Mouse (Mus musculus) right cerebral cortex, postnatal 14 days (tissue): ENCODE results near the gene Rap1a.

ENCODE experiments used
- DNase-seq: peaks from one replicate; pipeline ENCODE4 v3.0.0; 2022

Rap1a gene

DNA sequence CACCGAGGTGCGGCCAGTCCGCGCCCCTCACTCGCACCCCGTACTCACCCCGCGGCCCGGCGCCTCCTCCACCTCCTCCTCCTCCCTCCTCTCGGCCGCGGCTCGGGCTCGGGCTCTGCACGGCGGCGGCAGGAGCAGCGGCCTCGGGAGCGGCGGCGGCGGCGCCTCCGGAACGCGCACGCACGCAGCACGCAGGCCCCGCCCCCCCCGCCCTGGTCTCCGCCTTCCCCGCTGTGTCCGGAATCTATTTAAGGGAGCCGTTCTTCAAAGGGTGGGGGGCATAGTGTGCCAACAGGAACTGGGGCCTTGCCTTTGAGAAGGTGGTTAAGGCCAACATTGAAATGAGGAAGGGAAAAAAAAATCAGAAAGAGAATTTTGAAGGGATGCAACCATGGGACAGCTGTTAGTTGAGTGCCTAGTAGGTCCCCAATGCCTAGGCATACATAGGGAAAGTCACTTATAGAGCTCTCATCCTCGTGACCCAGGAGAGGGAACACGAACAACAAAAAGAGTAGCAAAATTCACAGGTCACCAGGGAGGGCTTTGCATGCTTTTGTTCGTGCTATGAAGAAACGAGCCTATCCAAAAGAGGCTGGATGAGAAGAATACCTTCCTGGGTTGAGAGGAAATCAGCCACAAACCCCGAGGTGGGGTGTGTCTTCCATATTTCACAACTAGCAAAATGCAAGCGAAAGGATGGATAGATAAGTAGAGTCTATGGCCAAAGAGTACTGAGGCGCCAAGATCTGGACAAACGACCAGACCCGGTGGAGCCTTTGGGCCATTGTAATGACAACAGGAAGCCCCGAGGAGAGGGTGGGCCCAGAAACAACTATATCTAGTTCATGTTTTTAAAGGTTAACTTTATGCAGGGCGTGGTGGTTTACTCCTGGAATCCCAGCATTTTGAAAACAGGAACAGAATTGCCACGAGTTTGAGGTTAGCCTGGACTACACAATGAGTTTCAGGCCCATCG is at the start of gene Rap1a:
Rap1a (minus strand) TSS at position 146 of the 976 bp plus-strand sequence.
- peak; percentile 75 for DNase-seq

DNA sequence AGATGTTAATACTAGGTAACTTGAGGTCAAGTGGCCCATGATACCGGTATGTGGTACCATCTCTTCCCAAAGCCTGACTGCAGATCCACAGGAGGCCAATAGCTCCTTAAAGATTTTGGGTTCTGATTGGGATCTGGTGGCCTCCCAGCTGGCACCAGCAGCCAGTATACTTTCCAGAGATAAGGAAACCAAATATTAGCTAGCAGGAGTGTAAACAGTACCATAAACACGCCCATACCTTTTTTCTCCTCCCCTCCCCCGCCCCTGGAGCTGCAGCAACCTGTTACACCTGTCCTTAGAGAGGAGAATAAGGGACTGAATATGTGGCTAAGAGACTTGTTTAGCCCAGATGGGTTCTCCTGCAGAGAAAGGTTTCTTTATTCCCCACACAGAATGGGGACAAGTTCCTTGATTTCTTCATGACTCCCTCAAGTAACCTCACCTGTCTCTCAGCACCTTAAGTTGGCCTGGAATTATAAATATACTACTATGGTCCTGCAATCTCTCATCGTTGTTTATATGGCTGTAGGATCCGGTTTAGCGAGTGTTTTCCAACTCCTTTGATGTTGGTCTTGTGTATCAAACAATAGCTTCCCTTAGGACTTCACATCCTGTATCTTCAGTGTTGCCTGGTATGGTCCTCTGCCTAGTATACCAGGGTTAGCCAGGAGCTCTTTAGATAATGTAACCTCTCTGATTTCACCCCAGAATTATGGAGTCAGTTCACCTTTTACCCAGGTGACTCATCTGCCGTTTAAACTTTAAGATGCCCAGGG is 45.3 kb upstream of the Rap1a start:
- DNase-seq, result no peak

DNA sequence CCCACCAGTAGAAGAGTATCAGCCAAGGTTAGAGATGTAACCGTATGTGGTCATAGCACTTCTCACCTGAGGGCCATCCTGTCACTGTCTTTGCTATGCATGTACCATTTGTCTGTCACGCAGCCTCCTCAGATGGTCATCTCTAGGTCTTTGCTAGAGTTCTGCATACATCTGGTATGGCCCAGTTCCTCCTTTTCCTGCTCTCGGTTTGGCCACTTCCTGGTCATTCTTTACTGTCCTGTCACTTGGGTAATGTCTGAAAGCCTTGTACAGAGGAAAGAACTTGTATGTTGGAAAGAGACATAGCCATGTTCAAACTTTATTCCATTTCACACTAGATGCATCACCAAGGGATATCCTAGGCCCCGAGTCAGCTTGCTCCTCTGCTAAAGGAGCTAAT is 38.7 kb upstream of the Rap1a start:
- no peak for DNase-seq

DNA sequence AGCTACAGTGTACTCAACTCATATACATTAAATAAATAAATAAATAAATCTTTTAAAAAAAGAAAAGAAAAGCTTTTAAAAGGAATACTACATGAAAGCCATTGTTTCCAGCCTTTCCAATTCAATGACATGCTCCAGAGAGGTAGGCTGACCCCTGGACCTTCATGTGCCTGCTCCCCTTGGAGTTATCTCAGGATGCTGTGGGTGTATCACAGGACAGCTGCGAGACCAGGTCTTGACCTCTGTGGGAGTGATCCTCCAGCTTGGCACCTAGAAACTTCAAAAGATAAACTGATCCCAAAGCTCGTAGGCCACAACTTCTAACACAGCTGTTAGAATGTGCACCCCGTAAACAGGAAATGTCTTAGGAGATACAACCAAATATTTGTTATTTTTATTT is 37.5 kb upstream of the Rap1a start:
- DNase-seq, result no peak

DNA sequence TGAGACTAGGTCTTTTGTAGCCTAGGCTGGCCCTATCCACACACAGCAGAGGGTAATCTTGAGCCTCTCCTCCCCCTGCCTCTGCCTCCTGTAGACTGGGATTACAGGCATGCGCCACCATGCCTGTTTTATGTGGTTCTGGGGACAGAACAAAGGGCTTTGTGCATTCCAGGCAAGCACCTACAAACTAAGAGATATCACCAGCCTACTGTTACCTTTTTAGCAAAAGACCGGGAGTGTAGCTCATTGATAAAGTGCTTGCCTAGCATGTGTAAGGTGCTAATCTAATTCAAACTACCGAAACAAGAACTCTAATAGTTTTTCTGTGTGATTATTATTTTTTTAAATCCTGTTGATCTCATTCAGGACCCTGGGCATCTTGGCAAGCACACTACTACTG is 35.7 kb upstream of the Rap1a start:
- no peak for DNase-seq

DNA sequence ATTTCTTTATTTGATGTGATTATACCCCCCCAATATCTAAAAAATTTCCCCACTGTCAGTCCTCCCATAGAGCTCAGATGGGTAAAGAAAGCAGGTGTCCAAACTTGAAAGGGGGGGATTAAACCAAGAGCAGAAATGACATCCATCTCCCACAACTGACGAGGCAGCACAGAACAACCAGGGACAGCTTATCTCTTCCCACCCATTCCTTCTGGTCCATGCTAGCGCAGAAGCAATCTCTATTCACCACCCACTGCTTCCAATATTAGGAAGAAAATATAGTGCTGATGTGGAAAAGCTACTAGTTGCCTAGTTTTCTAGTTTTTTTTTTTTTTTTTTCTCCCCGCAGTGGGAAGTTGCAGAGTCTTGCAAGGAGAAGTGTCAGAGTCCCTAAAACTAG is 34.7 kb upstream of the Rap1a start:
- no peak for DNase-seq

DNA sequence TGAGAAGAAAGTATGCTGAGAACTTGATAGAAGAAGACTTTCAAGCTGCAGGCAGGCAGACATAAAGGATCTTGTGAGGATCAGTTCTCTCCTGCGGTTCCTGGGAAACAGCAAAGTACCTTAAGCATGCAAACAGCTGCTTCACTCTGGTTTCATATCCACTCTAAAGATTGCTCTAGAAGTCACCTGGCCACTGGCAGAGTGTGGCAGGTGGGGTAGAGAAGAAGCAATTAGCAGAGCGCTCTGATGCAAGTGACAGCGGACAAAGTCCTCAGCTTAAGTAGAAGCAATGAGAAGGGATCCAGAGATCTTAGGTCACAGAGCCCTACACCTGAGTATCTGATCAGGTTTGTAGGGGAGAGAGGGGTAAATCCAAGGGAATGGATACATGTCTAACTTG is 30.4 kb upstream of the Rap1a start:
- DNase-seq, result no peak

DNA sequence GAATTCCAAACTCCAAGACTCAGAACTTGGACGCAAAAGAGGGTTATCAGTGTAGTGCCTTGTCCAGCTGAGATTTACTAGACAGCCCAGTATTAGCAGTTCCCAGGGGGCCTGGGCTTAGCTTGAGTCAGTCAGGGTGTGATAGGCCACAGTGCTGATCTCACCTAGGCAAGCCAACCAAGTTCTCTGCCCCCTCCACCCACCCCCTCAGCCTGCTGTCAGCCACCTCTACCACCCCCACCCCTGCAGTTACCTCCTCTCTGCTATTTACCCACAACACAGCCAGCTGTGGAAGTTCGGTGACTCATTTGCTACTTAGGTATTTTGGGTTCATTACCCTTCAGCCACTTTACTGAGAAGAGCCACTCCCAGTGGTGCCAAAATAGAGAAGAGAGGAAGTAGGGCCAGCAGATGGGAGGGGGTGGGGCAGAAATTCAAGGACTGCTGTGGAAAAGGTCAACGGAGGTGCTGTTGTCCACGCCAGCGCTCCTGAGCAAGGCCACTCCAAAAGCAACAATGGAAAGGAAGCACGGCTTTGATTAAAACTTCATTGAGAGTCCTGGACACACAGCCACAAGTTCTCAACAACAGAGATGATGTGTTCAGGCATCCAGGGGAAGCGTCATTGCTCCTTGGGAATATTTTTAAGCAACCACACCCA is 24.5 kb upstream of the Rap1a start:
- DNase-seq, result no peak

DNA sequence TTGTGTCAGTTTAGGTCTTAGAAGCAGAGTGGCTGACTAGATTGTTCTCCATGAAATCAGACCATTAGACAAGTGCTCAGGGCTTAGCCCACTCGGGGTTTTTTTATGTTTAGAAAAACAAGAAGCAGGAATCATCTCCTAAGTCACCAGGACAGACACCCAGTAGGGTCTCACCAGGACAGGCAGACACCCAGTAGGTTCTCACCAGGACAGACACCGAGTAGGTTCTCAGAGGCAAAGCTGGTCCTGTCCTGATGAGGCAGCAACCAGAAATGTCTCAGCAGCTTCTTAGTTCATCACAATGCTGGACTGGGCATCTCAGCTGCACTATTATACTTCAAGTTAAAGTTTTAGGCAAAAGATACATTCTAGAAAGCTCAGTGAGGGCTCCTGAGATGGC is 23.6 kb upstream of the Rap1a start:
- DNase-seq, result no peak

DNA sequence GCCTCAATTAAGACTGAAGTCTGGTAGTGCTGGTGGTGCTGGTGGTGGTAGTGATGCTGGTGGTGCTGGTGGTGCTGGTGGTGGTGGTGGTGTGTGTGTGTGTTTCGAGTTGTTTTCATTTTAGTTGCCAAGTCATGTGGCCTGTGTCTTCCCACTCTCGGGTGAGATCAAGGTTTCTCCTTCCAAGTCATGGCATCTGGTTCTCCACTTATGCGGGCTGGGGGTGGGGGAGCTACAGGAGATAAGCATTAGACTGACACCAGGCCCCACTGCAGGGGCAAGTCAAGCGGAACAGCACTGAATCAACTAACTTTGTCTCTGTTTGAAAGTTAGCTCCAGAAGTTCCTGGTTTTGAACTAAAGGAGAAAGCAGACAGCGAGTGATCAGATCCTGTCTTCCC is 23.0 kb upstream of the Rap1a start:
- no peak for DNase-seq

DNA sequence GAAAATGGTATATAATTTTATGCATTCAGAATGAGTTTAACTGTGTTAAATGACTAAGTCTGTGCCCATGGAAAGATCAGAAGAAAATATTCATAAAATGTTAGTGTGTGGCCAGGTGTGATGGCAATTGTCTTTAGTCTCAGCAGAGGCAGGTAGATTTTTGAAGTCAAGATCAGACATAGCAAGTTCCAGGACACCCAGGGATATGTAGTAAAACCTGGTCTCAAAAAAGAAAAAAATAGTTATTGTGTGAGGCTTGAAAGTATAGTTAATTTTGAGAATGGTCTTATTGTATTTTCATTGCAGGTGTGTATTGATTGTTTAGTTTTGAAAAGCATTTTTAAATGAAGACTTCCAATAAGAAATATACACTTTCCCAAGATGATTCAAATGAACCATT is 22.5 kb upstream of the Rap1a start:
- no peak for DNase-seq

DNA sequence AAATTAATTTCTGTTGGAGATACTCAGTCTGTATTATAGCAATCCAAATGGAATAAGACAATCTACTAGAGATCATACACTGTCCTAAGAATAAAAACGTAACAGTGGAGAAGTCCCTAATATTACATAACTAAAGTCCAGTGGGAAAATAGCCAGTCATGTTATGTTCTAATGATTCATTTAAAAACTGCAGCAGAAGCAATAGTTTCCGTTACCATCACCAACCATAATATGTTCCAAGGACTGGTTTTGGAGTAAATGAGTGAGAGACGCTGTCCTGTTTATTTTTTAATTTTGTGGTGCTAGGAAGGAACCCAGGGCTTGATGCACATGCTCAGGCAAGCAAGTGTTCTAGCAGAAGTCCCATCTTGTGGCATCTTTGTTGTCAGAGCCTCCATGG is 20.4 kb upstream of the Rap1a start:
- no peak for DNase-seq

DNA sequence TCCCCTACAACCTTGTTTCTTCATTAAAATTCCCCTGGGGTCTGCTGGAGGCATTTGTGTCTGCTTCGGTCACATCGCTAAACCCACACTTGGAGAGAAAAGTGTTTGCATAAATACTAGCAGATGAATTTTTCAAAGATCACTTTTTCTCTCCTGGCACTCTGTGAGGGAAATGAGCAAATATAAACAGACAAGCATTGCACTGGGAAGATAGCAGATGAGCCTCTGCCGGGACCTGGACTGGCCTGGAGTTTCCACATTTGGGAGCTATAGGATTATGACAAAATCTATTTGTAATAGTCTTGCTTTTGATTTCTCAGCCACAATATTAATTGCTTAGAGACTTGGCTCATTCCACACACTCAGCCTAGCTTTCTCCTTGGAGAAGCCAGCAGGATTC is 19.1 kb upstream of the Rap1a start:
- DNase-seq, result no peak

DNA sequence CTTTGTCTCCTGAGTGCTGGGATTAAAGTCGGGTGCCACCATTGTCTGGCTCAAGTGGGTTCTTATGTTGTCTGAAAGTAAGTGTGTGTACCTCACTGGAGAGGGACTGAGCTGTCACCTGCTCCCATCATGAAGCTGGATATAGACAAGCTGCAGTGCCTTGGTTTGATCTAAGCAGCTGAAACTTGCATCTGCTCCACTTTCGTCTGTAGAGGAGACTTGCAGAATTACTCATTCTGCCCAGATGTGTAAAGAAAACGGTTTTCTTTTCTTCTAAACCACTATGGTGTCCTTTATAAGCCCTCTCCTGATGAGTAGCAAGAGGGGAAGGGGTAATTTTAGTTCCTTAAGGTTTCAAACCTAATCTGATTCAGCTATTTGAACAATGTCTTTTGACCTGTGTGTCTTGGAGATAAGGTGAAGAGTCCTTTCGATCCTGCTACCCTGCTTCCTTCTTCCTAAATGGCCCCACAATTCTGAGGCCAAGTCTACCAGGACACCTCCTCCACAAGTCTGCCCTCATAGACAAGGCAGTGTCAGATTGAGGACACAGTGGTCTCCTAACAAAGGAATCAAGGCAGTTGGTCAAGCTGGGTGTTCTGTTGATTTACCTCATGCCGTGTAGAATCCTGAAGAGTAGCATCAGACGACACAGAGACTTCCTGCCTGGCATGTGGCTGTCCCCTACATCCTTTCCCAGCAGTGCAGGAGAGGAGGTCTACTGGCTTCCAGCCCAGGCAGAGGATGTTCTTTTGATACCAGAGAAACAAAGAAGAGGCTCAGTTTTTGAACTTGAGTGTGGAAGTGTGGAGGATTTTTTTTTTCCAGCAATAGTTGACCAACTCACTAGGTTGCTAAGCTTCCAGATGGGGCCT is 17.2 kb upstream of the Rap1a start:
- DNase-seq, result no peak

DNA sequence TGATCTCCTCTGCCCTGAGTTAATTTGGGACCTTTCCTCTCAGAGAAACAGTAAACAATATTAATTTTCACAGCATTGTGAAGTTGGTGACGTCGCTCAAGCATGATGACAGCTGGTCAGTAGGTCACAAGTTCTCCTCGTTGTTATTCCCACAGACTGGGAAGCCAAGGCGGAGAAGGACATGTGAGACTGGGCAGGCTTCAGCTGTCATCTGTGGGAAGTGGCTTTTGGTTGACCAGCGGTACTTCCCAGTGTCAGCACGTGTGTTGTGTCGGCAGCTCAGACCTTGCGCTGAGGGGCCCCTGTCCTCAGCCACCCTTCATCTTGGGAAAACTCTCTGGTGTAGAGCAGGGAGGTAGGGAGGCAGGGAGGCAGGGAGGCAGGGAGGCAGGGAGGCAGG is 15.0 kb upstream of the Rap1a start:
- no peak for DNase-seq

DNA sequence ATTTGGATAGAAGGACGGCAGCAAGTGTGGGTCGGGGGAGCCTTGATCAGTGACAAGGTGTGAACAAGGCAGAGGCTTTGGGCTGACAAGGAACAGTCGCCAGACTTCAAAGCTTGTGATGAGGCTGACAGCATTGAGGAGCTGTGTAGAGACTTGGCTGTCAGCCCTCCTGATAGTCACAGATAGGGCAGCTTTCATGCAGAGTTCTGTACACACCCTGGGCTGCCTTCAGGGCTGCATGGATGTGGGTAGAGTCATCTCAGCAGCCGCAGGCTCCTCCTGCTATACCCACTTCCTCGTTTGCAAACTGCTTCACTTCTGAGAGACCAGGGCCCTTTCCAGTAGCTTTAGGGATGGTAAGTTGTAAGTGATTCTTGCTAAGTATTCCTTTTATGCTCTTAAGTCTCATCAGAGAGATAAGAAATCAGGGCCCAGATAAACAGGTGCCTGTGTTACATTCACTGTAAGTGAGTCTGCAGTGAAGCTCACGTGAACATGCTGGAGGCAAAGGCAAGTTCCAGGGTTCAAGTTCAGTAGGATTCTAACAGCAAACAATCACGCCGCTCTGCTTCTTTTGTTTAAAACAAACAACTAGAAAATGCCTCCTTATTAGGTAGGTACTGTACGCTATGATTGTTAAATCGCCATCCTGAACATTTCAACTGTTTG is 14.2 kb upstream of the Rap1a start:
- no peak for DNase-seq

DNA sequence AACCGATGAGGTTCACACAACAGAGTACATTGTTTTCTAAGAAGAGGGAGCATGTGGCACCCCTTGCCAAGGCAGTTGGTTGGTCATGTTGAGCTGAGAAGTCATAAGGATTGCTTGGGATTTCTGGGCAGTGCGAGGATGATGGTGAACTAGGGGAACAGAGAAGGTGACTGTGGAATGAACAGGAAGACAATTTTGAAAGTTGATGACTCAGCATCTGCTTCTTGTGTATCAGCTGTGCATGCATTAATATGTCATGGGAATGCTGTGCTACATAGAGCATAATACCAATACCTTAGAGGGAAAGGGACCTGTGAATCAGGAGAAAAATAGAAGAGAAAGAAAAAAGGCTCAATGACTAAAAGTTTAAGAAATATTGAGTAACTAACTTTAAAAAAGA is 10.0 kb upstream of the Rap1a start:
- no peak for DNase-seq

DNA sequence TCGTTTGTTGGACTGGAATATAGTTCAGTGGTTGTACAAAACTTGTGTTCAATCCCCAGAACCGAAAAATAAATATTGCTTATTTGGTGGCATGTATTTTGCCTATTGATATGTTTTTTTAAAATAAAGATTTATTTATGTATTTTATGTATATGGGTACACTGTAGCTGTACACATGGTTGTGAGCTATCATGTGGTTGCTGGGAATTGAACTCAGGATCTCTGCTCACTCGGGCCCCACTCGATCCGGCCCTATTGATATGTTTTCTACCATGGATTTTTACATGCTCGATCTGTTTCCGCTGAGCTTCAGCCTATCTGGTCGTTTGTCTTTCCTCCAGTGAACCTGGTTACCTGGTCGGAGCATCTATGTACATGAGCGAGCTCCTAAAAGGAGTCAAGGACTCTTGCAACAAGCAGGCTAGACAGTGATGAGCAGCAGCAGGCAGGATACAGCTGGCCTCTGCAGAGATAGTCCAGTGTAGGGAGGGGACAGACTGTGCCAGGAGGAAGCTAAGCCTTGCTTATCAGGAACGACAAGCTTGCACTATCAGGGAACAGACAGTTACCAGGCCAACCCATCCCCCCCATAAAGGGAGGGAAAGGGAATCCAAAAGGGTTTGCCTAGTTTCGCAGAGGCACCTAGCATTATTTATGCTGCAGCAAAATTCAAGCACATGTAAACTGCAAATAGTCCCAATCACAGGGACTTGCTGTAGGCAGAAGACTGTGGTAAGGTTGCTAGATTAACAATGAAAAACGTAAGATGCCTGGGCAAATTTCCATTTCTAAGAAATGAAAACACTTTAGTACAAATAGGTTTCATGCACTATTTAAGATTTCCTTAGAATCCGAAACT is 7.3 kb upstream of the Rap1a start:
- no peak for DNase-seq

DNA sequence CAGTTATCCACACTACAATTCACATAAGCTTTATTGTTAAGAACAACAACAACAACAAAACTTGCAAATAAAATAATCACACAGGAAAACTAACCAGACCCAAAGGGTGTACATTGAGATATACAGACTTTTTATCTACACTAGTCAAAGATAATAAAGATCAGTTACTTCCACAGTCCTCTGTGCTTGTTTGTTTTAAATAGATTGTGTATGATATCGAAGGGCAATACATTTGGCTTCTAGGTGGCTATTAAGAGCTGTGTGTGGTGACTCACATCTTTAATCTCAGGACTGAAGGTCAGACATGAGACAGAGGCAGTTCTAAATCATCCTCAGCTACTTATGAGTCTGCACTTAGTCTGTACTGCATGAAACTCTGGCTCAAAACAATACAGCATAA is 6.5 kb upstream of the Rap1a start:
- no peak for DNase-seq

DNA sequence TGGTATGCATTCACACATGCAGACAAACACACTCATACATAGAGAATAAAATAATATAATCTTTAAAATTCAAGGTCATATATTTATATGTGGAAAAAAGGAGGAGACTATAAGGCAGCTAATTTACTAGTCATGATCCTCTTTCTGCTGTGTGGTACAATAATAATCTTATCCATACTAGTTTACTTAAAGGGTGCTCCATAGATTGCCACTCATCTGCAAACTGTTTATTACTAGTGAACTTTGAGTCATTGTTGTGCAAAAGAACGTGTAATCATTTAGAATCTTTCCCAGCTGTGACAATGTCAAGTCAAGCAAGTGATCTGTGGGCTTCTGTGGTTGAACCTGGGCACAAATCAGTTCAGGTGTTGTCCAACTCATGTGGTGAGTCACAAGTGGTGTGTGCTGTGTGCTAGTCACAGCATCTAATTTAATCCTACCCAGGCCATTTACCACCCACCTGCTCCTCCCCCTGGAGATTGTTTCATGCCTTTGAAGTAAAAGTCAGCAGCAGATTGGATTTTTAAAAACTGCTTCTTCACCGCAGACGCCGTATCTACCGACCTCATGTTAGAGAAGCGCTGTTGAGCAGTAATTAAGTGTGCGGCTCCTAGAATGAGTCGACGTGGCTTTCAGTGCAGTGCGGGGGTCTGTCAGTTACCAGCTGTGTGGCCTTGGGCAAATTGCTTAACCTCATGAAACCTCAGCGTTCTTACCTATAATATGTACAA is 5.5 kb upstream of the Rap1a start:
- no peak for DNase-seq
